Mouse (Mus musculus): ENCODE results near the gene Map3k13. TPM values are rescaled to one million over a fixed set of nuclear protein-coding genes. Genes with fewer than 3 reads are reported as not detected.
"Not testable (repeated sequence)": the region's sequence is repeated elsewhere in the genome, so short reads cannot be mapped to it uniquely, and the experiment has no call there.

The Map3k13 gene
- polyA plus RNA-seq, 1 experiment, result 0.12 TPM

- Histone ChIP-seq H3K79me2 (ENCODE audit: control insufficient read depth, insufficient read depth) (no peaks in the 10 kb centered on the region), H3K79me3 (ENCODE audit: low read depth) (no peaks in the 10 kb centered on the region), H3ac (ENCODE audit: control insufficient read depth, insufficient read length, low read depth) (no peak overlapping the region), H3K36me3 (ENCODE audit: control insufficient read depth, insufficient read depth) (no peaks in the 10 kb centered on the region), H3K27me3 (ENCODE audit: control insufficient read depth, insufficient read depth, insufficient read length) (no peaks in the 10 kb centered on the region), H3K4me3 (ENCODE audit: insufficient read depth, poor library complexity, severe bottlenecking) (no peak overlapping the region)
- peak; percentile 93 for TF ChIP-seq USF1 (IDR thresholded peaks at IDR 0.05; ENCODE audit: low read depth)
- no peak for TF ChIP-seq MYOG (IDR thresholded peaks at IDR 0.05; ENCODE audit: control insufficient read depth, extremely low read depth, insufficient read length)
These were observed 107.1 kb downstream of the Map3k13 start for GRCm38 (mm10) chr16:21901286-21901685.

GRCm38 (mm10) chr16:21904636-21905035 lies 110.5 kb downstream of the Map3k13 start:
- Histone ChIP-seq H3K36me3 (ENCODE audit: control insufficient read depth, insufficient read depth) (no peaks in the 10 kb centered on the region), H3K27me3 (ENCODE audit: control insufficient read depth, insufficient read depth, insufficient read length) (no peaks in the 10 kb centered on the region), H3K79me2 (ENCODE audit: control insufficient read depth, insufficient read depth) (no peaks in the 10 kb centered on the region), H3K4me3 (ENCODE audit: insufficient read depth, poor library complexity, severe bottlenecking) (no peak overlapping the region), H3K79me3 (ENCODE audit: low read depth) (no peaks in the 10 kb centered on the region), H3ac (ENCODE audit: control insufficient read depth, insufficient read length, low read depth) (no peak overlapping the region)
- TF ChIP-seq CTCF (IDR thresholded peaks at IDR 0.05; ENCODE audit: control insufficient read depth, insufficient read depth, insufficient read length) (no peak), MAX (IDR thresholded peaks at IDR 0.05) (no peak), FOSL1 (IDR thresholded peaks at IDR 0.05; ENCODE audit: insufficient read depth, low read length, poor library complexity, severe bottlenecking) (no peak), MYOG (IDR thresholded peaks at IDR 0.05; ENCODE audit: control insufficient read depth, extremely low read depth, insufficient read length) (no peak), USF1 (IDR thresholded peaks at IDR 0.05; ENCODE audit: low read depth) (no peak), MYOD1 (IDR thresholded peaks at IDR 0.05; ENCODE audit: control insufficient read depth, insufficient read length, low read depth) (no peak), CEBPB (IDR thresholded peaks at IDR 0.05; ENCODE audit: low read depth) (no peak)

- Histone ChIP-seq H3ac (ENCODE audit: control insufficient read depth, insufficient read length, low read depth) (no peak overlapping the region), H3K79me3 (ENCODE audit: low read depth) (no peaks in the 10 kb centered on the region), H3K27me3 (ENCODE audit: control insufficient read depth, insufficient read depth, insufficient read length) (no peaks in the 10 kb centered on the region), H3K79me2 (ENCODE audit: control insufficient read depth, insufficient read depth) (no peaks in the 10 kb centered on the region), H3K4me3 (ENCODE audit: insufficient read depth, poor library complexity, severe bottlenecking) (no peak overlapping the region), H3K36me3 (ENCODE audit: control insufficient read depth, insufficient read depth) (no peaks in the 10 kb centered on the region)
- no peak for TF ChIP-seq FOSL1 (IDR thresholded peaks at IDR 0.05; ENCODE audit: insufficient read depth, low read length, poor library complexity, severe bottlenecking)
- TF ChIP-seq USF1 (IDR thresholded peaks at IDR 0.05; ENCODE audit: low read depth), result no peak
- no peak for TF ChIP-seq CTCF (IDR thresholded peaks at IDR 0.05; ENCODE audit: control insufficient read depth, insufficient read depth, insufficient read length)
- TF ChIP-seq MYOG (IDR thresholded peaks at IDR 0.05; ENCODE audit: control insufficient read depth, extremely low read depth, insufficient read length), result no peak
- no peak for TF ChIP-seq MAX (IDR thresholded peaks at IDR 0.05)
- no peak for TF ChIP-seq MYOD1 (IDR thresholded peaks at IDR 0.05; ENCODE audit: control insufficient read depth, insufficient read length, low read depth)
- no peak for TF ChIP-seq CEBPB (IDR thresholded peaks at IDR 0.05; ENCODE audit: low read depth)
These were observed 111.8 kb downstream of the Map3k13 start for GRCm38 (mm10) chr16:21905996-21906395.

- H3ac ChIP-seq (ENCODE audit: control insufficient read depth, insufficient read length, low read depth), result no peak overlapping the region
- H3K27me3 ChIP-seq (ENCODE audit: control insufficient read depth, insufficient read depth, insufficient read length), result no peaks in the 10 kb centered on the region
- no peaks in the 10 kb centered on the region for H3K79me2 ChIP-seq (ENCODE audit: control insufficient read depth, insufficient read depth)
- no peak overlapping the region for H3K4me3 ChIP-seq (ENCODE audit: insufficient read depth, poor library complexity, severe bottlenecking)
- no peaks in the 10 kb centered on the region for H3K79me3 ChIP-seq (ENCODE audit: low read depth)
- TF ChIP-seq CEBPB (IDR thresholded peaks at IDR 0.05; ENCODE audit: low read depth) (no peak), MYOG (IDR thresholded peaks at IDR 0.05; ENCODE audit: control insufficient read depth, extremely low read depth, insufficient read length) (no peak), CTCF (IDR thresholded peaks at IDR 0.05; ENCODE audit: control insufficient read depth, insufficient read depth, insufficient read length) (no peak), FOSL1 (IDR thresholded peaks at IDR 0.05; ENCODE audit: insufficient read depth, low read length, poor library complexity, severe bottlenecking) (no peak), MAX (IDR thresholded peaks at IDR 0.05) (no peak), USF1 (IDR thresholded peaks at IDR 0.05; ENCODE audit: low read depth) (no peak), MYOD1 (IDR thresholded peaks at IDR 0.05; ENCODE audit: control insufficient read depth, insufficient read length, low read depth) (no peak)
- no peaks in the 10 kb centered on the region for H3K36me3 ChIP-seq (ENCODE audit: control insufficient read depth, insufficient read depth)
These were observed 112.8 kb downstream of the Map3k13 start for GRCm38 (mm10) chr16:21906902-21907301.

DNA sequence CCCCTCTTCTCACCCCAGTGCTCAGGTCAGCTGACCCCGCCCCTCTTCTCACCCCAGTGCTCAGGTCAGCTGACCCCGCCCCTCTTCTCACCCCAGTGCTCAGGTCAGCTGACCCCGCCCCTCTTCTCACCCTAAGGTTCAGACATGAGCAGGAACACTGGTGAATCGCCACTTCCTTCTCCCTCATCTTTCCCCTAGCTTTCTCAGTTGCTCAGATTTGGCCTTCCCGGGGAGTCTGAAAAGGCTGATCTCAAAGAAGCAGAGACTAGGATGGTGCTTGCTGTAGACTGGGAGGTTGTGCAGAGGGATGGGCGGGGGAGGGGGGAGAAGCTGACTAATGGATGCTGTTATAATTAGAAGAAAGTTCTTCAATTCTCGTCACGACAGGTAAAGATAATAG lies 114.8 kb downstream of the Map3k13 start:
- not testable (repeated sequence) for H3ac ChIP-seq (ENCODE audit: control insufficient read depth, insufficient read length, low read depth); H3K79me2 ChIP-seq (ENCODE audit: control insufficient read depth, insufficient read depth); H3K79me3 ChIP-seq (ENCODE audit: low read depth); H3K4me3 ChIP-seq (ENCODE audit: insufficient read depth, poor library complexity, severe bottlenecking); H3K27me3 ChIP-seq (ENCODE audit: control insufficient read depth, insufficient read depth, insufficient read length); H3K36me3 ChIP-seq (ENCODE audit: control insufficient read depth, insufficient read depth)

GRCm38 (mm10) chr16:21913347-21913746 lies 119.2 kb downstream of the Map3k13 start:
- Histone ChIP-seq H3K36me3 (ENCODE audit: control insufficient read depth, insufficient read depth) (no peaks in the 10 kb centered on the region), H3K4me3 (ENCODE audit: insufficient read depth, poor library complexity, severe bottlenecking) (no peak overlapping the region), H3ac (ENCODE audit: control insufficient read depth, insufficient read length, low read depth) (no peak overlapping the region), H3K79me2 (ENCODE audit: control insufficient read depth, insufficient read depth) (no peaks in the 10 kb centered on the region), H3K79me3 (ENCODE audit: low read depth) (no peaks in the 10 kb centered on the region), H3K27me3 (ENCODE audit: control insufficient read depth, insufficient read depth, insufficient read length) (no peaks in the 10 kb centered on the region)
- no peak for TF ChIP-seq CTCF (IDR thresholded peaks at IDR 0.05; ENCODE audit: control insufficient read depth, insufficient read depth, insufficient read length)
- TF ChIP-seq MYOG (IDR thresholded peaks at IDR 0.05; ENCODE audit: control insufficient read depth, extremely low read depth, insufficient read length), result no peak
- no peak for TF ChIP-seq FOSL1 (IDR thresholded peaks at IDR 0.05; ENCODE audit: insufficient read depth, low read length, poor library complexity, severe bottlenecking)
- TF ChIP-seq USF1 (IDR thresholded peaks at IDR 0.05; ENCODE audit: low read depth), result no peak
- no peak for TF ChIP-seq CEBPB (IDR thresholded peaks at IDR 0.05; ENCODE audit: low read depth)
- TF ChIP-seq MAX (IDR thresholded peaks at IDR 0.05), result no peak
- TF ChIP-seq MYOD1 (IDR thresholded peaks at IDR 0.05; ENCODE audit: control insufficient read depth, insufficient read length, low read depth), result no peak
